Mouse (Mus musculus) retina, postnatal 1 day (tissue): ENCODE data around the gene Rbks.
"Not testable (repeated sequence)": the region's sequence is repeated elsewhere in the genome, so short reads cannot be mapped to it uniquely, and the experiment has no call there.

ENCODE experiments used
- DNase-seq: peaks from one replicate; pipeline ENCODE4 v3.0.0-alpha.2; 2012

Rbks gene

DNA sequence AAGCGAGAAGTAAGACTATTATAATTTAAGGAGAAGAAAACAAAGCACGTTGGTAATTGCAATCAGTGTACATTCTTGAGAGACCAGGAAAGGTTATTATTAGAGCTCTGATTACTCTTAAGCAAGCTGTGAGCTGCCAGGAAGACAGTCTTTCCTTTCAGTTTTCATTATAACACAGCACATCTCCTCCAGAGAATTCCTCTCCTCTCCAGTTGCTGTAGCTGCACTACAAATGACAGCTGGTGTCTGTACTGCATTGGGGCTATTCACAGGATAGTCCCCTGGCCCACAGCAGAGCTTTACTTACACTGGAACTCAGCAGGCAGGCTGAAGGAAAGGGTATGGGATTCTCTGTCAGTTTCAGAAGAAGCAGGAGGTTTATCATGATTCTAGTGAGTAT is 24.0 kb downstream of the Rbks start:
- no peak for DNase-seq

DNA sequence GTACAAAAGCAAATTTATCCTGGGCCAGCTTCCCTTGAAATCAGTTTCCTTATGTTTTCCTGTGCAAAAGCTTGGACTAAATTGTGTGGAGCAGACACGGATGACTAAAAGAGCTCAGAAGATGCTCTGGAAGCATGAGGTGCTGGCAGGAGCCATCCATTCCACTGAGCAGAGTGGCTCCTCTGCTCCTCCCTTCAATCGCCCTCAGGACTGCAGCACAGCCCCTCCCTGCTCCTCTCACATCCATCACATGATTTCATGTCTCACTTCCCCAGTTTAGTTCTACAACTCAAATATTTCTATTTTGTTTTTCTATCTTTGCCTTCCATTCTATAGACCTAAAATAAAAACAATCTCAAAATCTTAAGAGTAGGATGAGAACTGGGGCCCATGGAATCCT is 26.3 kb downstream of the Rbks start:
- DNase-seq, result no peak

DNA sequence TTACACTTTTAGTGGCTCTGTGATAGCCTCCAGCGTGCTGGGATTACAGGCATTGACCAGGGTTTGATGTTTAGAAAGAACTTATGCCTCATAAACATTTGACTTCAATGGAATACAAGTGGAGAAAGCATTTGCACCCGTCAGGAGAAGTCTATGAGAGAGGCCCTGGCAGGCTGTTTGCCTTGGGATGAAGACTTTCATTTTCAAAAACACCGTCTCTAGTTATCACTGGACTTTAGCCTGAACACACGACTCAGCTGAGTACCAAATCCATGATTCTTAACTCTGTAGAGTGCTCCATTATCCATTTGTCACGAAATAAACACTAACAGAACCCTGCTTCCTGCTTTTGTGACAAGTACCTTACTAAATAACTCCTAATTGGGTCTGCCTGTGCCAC is 27.4 kb downstream of the Rbks start:
- DNase-seq, result no peak

GRCm38 (mm10) chr5:31668325-31668968 is 29.0 kb downstream of the Rbks start:
- DNase-seq, result no peak

DNA sequence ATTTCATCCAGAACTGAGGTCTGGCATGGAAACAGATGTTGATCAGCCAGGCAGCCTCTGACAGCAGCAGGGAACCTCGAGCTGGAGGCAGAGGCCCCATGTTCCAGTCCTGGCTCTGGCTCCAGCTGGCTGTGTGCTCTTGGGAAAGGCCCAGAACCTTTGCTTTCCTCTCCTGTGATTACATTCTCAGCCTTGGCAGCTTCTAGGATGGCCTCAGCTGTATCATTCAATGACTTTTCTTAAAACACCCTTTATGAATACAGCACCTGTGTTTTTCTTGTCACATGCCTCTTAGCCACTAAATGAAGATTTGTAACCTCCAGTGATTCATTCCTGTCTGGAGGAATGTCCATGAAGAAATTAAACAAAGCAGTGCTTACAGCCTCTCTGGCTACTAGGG is 31.3 kb downstream of the Rbks start:
- DNase-seq, result no peak

DNA sequence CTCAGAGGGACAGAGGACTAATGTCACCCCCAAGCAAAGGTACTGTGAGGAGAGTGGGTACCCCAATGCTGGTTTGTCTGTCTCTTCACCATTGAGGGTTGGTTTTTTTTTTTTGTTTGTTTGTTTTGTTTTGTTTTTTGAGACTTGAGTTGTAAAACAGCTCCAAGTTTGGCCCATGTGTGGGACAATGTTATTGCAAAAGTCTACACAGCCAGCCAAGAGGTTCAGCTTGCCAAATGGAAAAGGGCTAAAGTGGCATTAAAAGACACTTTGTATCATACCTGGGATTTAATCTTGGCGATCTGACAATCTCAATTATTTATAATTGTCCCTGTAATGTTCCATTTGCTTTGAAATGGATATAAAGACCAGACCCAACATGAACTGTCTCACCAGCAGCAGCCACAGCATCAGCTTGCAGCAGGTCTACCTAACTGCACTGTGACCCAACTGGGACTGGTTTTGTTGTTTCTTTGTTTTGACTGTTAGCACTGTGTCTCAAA is 41.7 kb downstream of the Rbks start:
- DNase-seq, result no peak

- DNase-seq, result no peak
These were observed 46.7 kb downstream of the Rbks start for GRCm38 (mm10) chr5:31650518-31651288.

GRCm38 (mm10) chr5:31647327-31647726 is 50.1 kb downstream of the Rbks start:
- no peak for DNase-seq

GRCm38 (mm10) chr5:31646574-31646973 is 50.9 kb downstream of the Rbks start:
- no peak for DNase-seq

DNA sequence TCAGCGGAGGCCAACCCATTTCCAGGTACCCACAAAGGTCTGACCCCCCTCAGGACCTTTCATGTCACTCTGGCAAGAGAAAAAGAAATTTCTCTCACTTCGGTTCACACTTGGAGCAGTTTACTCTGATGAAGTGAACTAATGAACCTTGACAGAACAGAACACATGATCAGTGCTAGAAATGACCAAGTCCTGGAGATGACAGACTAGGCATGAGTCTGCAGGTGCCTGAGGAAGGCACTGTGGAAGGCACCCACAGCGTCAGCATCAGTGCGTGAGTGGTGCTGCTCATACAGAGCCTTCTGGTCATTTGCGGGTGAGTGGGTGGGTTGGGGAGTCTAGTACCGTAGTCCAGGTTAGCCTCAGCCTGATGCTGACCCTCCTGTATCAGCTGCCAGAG is 51.6 kb downstream of the Rbks start:
- DNase-seq, result no peak

DNA sequence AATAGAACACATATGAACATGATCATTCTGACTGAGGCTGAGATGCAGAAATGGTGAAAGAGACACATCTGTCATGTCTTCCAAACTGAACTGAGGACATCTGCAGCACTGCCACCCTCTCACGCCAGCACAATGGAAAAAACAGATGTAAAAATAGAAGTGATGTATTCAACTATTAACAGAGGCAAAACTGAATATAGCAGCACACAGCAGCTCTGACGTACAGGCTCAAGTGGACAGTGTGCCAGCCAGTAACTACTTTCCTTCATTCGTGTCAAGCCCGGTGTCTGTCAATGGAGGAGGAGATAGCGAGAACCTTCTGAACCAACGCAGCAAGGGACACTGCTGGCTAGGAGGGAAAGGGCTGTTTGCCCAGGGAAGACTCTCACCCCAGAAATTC is 52.6 kb downstream of the Rbks start:
- no peak for DNase-seq

- DNase-seq, result no peak
These were observed 53.2 kb downstream of the Rbks start for GRCm38 (mm10) chr5:31644272-31644671.

GRCm38 (mm10) chr5:31642300-31642699 is 55.1 kb downstream of the Rbks start:
- no peak for DNase-seq

GRCm38 (mm10) chr5:31640542-31640941 is 56.9 kb downstream of the Rbks start:
- no peak for DNase-seq

DNA sequence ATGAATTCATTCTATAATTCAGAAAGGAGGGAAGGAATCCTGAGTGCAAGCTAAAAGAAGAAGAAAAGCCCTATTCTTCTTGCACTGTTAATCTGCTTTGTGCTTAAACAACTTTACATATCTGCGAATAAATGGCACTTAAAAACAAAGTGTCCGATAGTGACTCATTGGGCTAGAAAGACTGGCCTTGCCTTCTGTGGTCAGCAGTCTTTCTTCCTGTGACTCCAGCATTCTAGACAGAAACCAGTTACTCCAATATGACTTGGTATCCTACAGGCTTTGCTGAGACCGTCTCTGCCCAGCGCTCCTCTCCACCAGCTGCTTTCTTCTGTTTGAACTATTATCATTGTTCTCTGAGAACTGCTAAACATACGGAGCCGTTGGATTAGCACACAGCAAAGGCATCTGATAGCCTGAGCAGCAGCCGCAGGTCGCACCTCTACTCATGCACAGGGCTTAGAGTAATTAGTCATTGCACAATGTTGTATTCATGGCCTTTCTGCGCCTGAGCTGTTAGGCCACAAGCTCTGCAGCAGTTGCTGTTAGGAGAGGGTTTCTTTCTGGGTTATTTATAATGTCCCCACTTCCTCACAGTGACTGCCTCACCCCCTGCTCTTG is 60.7 kb downstream of the Rbks start:
- DNase-seq, result peak; percentile 66

DNA sequence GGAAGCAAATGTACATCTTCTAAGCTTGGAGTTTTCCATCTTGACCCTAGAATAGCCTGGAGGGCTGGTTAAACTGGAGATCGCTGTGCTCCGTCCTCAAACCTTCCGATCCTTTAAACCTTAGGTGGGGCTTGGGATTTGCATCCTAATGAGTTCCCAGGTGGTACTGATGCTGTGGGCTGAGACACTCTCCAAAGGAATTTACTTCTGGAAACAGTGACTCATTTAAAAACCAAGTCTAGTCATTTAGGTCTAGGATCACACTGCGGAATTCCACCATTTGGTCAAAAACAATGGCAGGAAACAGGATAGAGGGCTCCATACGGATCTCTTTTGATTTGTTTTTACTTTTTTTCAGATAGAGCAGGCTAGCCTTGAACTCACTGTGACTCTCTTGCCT is 62.7 kb downstream of the Rbks start:
- no peak for DNase-seq

GRCm38 (mm10) chr5:31634161-31634560 is 63.3 kb downstream of the Rbks start:
- DNase-seq, result no peak

DNA sequence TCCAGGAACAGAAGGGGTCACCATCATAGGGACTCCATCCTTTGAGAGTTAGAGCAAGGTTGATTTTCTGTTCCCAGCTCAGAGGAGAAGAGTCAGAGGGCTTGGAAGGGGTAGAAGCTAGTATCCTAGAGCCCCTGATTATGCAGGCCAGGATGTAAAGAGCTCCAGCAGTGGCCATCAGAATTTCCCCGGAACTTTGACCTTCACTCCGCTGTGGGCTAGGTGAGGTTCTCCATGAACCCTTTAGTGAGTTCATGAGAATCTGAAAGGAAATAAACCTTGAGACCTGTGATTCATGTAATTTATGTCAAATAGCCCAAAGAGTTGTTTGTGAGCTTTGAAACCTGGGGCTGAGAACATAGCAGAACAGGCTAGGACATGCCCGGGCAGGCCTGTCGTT is 66.3 kb downstream of the Rbks start:
- not testable (repeated sequence) for DNase-seq

- DNase-seq, result peak; percentile 33
These were observed 67.4 kb downstream of the Rbks start for GRCm38 (mm10) chr5:31630064-31630463.

GRCm38 (mm10) chr5:31628555-31628954 is 68.9 kb downstream of the Rbks start:
- no peak for DNase-seq

- no peak for DNase-seq
These were observed 69.6 kb downstream of the Rbks start for GRCm38 (mm10) chr5:31627562-31628526.

DNA sequence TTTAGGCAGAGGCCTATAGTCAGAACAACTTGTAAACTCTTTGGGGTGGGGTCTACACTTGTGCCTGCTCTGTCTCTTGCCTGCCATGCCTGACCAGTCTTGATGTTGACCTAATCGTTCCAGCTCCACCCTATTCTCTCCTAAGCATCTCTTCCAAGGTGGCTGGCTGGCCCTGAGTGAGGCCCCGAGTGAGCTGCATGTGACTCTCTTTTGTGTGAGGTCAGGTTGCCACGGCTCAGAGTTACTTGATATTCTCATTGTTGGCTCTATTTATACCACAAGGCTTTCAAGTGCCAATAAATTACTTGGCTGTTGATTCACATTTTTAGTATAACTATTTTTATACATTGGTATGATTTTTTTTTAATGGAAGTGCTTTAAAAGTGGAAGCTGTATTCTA is 70.3 kb downstream of the Rbks start:
- no peak for DNase-seq

- DNase-seq, result no peak
These were observed 77.1 kb downstream of the Rbks start for GRCm38 (mm10) chr5:31620326-31620725.
